Mouse (Mus musculus): ENCODE measurements around the gene Diras2. TPM values are rescaled to one million over a fixed set of nuclear protein-coding genes. Genes with fewer than 3 reads are reported as not detected.

Gene Diras2
- polyA plus RNA-seq, 1 experiment = 0.82 TPM

DNA sequence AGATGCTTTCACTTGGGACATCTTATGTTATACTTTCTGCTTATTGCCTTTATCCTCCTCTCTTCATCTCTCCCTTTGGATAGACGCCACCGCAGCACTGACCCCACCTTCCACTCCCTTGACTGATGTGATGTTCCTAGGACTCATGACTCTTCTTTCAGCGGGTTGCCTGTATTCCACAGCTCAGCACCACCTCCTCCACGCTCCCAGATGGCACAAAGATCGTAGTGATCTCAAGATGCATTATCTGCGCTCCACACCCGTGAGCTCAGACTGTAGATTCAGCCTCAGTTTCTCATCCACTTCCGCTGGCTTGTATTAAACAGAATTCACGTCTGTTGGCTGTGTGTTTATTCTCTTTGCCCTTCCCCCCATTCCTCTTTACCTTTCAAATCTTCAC, 23.6 kb upstream of the Diras2 start:
- DNase-seq (ENCODE audit: low read depth, low spot score) = no peak
- 78% methylated on average over 9 of the region's 9 CpGs for WGBS

- 75% methylated on average over 9 of the region's 9 CpGs for WGBS
- no peak for DNase-seq (ENCODE audit: low read depth, low spot score)
These were observed 21.9 kb upstream of the Diras2 start for GRCm38 (mm10) chr13:52552822-52553477.

DNA sequence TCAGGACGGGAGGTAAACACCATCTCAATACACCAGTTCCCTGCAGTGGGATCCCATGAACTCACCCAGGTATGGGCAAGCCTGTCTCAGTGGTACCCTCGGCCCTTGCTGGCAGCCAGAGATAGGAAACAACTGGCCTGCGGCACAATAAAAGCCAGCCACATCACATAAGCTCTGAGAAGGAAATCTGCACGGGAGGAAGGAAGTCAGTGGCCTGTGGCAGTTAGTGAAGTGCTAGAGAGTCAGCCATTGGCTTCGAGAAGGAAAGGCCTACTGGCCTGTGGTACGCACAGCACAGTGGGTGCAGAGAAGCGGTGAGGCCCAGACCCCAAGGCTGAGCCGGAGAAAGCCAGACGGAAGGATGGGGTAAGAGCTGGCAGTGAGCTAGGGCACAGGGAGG, 20.2 kb upstream of the Diras2 start:
- DNase-seq (ENCODE audit: low read depth, low spot score) = no peak
- WGBS = 75% methylated on average over 9 of the region's 9 CpGs

DNA sequence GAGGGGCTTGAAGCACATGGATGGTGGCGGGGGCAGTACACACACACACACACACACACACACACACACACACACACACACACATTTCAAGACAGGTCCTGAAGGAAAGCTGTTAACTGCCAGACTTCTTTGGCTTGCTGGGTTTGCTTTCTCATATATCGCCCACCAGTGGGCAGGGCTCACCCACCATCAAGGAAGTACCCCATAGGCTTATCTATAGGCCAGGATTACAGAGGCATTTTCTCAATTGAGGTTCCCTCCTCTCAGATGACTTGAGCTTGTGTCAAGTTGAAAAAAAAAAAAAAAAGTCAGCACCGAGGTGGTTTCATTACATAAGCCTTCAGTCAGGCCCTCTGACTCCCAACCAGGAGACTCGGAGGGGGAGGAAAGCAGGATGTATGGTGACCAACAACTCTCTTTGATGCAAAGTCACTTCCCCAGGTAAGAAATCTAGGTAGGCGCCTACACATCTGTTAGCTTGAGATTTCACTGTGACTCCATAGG, 19.7 kb upstream of the Diras2 start:
- 72% methylated on average over 5 of the region's 5 CpGs for WGBS

GRCm38 (mm10) chr13:52546288-52546687, 15.2 kb upstream of the Diras2 start:
- WGBS = 80% methylated on average over 6 of the region's 6 CpGs
- no peak for DNase-seq (ENCODE audit: low read depth, low spot score)

More for the DNA sequence above, 19.7 kb upstream of the Diras2 start:
- DNase-seq (ENCODE audit: low read depth, low spot score) = no peak

GRCm38 (mm10) chr13:52542636-52543035, 11.6 kb upstream of the Diras2 start:
- DNase-seq (ENCODE audit: low read depth, low spot score) = no peak
- 71% methylated on average over 4 of the region's 4 CpGs for WGBS

DNA sequence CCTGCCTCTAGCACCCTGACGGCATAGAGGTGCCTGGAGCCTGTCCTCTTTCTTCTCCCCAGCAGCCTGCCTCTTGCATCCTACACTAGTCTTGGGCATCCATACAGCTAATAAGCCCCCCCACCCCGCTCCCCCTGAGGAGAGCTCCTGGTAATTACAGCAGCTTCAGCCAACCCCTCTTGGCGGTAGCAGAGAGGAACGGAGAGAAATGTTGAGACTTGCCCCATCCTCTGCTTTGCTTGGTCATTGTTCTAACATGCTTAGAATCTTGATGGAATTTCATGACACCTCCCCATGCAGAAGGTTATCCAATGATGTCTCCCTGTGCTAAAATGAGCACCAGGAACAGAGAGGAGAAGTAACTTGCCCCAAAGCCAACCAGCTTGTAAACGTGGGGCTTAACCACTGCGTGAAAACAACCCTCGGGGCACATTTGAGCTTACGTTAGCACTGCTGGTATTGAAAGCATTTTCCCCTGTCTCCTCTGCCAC, 11.0 kb upstream of the Diras2 start:
- DNase-seq (ENCODE audit: low read depth, low spot score) = no peak
- 69% methylated on average over 8 of the region's 8 CpGs for WGBS

DNA sequence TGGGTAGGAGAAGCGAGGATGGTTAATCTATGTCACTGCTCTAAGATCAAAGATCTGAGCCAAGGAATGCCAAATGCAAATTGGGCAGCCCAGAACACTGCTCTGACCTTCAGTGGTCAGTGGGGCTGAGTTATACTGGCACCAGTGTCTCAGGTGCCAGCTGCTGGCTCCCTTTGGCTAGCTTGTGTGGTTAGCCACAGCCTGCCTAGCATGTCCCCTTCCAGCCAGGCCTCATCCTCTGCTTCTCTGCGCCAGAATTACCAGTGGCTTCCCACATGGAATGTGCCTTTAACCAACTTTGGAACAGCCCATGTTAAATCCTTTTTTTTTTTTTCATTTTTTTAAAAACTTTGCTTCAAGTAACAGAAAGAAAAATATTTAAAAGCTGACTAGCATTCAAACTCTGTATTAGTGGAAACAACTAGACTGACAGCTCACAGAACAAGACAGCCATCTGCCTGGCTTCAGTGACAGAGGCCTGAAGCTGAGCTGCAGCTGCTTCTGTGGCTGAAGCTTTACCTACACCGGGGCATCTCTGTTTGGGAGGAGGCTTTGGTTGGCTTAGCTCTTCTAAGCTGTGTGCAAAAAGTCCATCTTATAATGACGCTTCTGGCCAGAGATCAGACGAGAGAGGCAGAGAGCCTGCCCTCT, 10.4 kb upstream of the Diras2 start:
- 73% methylated on average over 5 of the region's 5 CpGs for WGBS
- DNase-seq (ENCODE audit: low read depth, low spot score) = no peak

- 80% methylated on average over 6 of the region's 6 CpGs for WGBS
- no peak for DNase-seq (ENCODE audit: low read depth, low spot score)
These were observed 8.4 kb upstream of the Diras2 start for GRCm38 (mm10) chr13:52539461-52539860.

GRCm38 (mm10) chr13:52538588-52539116, 7.6 kb upstream of the Diras2 start:
- DNase-seq (ENCODE audit: low read depth, low spot score) = no peak
- WGBS = 87% methylated on average over 9 of the region's 9 CpGs

GRCm38 (mm10) chr13:52537754-52538587, 6.9 kb upstream of the Diras2 start:
- DNase-seq (ENCODE audit: low read depth, low spot score) = no peak
- 87% methylated on average over 26 of the region's 26 CpGs for WGBS

- peak; percentile 21 for DNase-seq (ENCODE audit: low read depth, low spot score)
- 10% methylated on average over 4 of the region's 4 CpGs for WGBS
These were observed 4.5 kb upstream of the Diras2 start for GRCm38 (mm10) chr13:52535542-52535941.

GRCm38 (mm10) chr13:52533644-52534043, 2.6 kb upstream of the Diras2 start:
- DNase-seq (ENCODE audit: low read depth, low spot score) = no peak
- 78% methylated on average over 5 of the region's 5 CpGs for WGBS

- 5% methylated on average over 50 of the region's 50 CpGs for WGBS
- DNase-seq (ENCODE audit: low read depth, low spot score) = no peak
These were observed 802 bp downstream of the Diras2 start for GRCm38 (mm10) chr13:52530008-52530945.

- 61% methylated on average over 13 of the region's 13 CpGs for WGBS
- DNase-seq (ENCODE audit: low read depth, low spot score) = no peak
These were observed 1.7 kb downstream of the Diras2 start for GRCm38 (mm10) chr13:52529188-52529972.

- 63% methylated on average over 9 of the region's 9 CpGs for WGBS
- no peak for DNase-seq (ENCODE audit: low read depth, low spot score)
These were observed 2.3 kb downstream of the Diras2 start for GRCm38 (mm10) chr13:52528786-52529185.

DNA sequence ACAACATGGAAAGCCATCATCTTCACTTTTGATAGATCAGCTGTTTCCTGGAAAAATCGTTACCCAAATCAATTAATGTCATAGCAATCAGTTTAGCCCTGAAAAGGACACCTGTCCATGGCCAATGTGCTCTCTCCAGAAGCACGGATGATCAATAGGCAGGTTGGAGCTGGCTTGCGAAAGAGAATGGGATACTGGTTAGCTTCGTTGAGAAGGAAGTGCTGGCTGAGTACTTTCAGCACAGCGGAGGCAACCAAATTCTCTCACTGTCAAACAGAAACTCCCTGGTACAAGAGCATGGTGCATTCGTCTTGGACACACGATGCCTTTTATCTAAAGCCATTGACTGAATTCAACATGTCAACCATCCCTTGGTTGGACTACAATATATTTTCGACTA, 2.8 kb downstream of the Diras2 start:
- WGBS = 76% methylated on average over 8 of the region's 8 CpGs
- no peak for DNase-seq (ENCODE audit: low read depth, low spot score)
